ENCODE assay signal across 8 mouse cellular contexts in the genomic region with DNA sequence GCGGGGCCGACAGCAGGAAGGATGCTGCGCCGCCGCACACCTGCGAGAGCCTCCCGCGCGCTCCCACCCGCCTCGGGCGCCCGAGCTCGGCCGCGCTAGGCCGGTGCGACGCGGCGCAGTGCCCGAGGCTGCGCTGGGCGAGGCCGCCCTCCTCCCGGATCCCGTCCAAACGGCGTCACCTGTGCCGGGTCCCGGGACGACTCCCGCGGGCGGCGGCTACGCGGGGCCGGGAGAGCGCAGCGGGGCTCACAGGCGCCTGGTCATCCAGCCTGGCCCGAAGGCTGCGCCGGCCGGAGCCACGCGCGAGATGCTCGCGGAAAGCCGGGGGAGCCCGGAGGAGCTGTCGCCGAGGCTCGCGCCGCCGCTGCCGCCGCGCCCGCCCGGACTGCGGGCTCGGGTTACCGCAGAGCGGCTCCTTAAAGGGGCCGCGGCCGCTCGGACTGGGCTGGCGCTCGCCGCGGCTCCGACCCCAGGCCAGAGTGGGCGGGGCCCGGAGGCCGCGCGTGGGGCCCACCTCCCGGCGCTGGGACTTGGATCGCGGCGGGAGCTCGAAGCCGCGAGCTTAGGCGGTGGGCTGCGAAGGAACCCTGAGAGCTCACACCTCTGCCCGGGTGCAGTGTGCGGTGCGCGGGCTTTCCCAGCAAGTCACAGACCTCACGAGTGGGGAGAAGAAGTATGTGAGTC. TPM values are rescaled to one million over a fixed set of nuclear protein-coding genes. Genes with fewer than 3 reads are reported as not detected.
DNase-seq lines count a peak whose midpoint lies in the region; ATAC-seq and TF ChIP-seq lines count a peak whose summit lies in the region.

No protein-coding gene starts in this region.

- TF ChIP-seq POLR2A in embryonic fibroblast, embryonic 13.5 days (IDR thresholded peaks at IDR 0.05; ENCODE audit: low read depth, low read length): no peak

- peak overlapping the region; percentile 49 for H3K4me3 ChIP-seq in embryonic fibroblast, embryonic 13.5 days (ENCODE audit: insufficient read depth, low read length)
- H3K4me3 ChIP-seq in heart, embryonic 14.5 days (ENCODE audit: control insufficient read depth in 1 of 2, insufficient read depth in 1 of 2, low read depth in 1 of 2, low read length in 2 of 2): peak overlapping the region; percentile 72 to 76
- H3K4me3 ChIP-seq in lung, postnatal 0 days (ENCODE audit: low read depth, low read length): peak overlapping the region; percentile 58

- DNase-seq in ES-CJ7 (ENCODE audit: low read depth, low spot score): peak; percentile 6
- DNase-seq in adrenal gland, postnatal 25 days: peak; percentile 68
- DNase-seq in kidney, postnatal 36 days: peak; percentile 37 to 74
- peak; percentile 67 for DNase-seq in lung, postnatal 0 days (ENCODE audit: low spot score)
- DNase-seq in ovary, adult 18-20 months (ENCODE audit: low spot score): peak; percentile 40
- DNase-seq in thymus, postnatal 25 days: peak; percentile 50

- no peak overlapping the region for H3K27ac ChIP-seq in embryonic fibroblast, embryonic 13.5 days (ENCODE audit: insufficient read depth, low read length)
- no peak overlapping the region for H3K27ac ChIP-seq in heart, embryonic 14.5 days (replicated peaks in 1 of 2; ENCODE audit: control insufficient read depth in 1 of 2, insufficient read depth in 1 of 2, low read depth in 2 of 2, low read length in 2 of 2)
- 0 out of 2 replicates have a peak overlapping the region, but pooled peaks have one; percentile 14 for H3K27ac ChIP-seq in lung, postnatal 0 days (ENCODE audit: low read length)

- ATAC-seq in heart, embryonic 14.5 days (ENCODE audit: insufficient number of reproducible peaks, insufficient read depth, low FRiP score, low read depth): peak; percentile 83
- peak; percentile 91 for ATAC-seq in lung, postnatal 0 days

- H3K36me3 ChIP-seq in heart, embryonic 14.5 days (ENCODE audit: control insufficient read depth, insufficient read depth, low read length): no peaks in the 10 kb centered on the region
- no peaks in the 10 kb centered on the region for H3K36me3 ChIP-seq in lung, postnatal 0 days (ENCODE audit: insufficient read depth, low read length)

- H3K9ac ChIP-seq in heart, embryonic 14.5 days (ENCODE audit: low read length): peak overlapping the region; percentile 73
- H3K9ac ChIP-seq in lung, postnatal 0 days (replicated peaks; ENCODE audit: low read depth): 0 out of 2 replicates have a peak overlapping the region, but pooled peaks have one; percentile 3

- peak overlapping the region; percentile 99 for H3K4me2 ChIP-seq in heart, embryonic 14.5 days (ENCODE audit: low read length)
- peak overlapping the region; percentile 97 for H3K4me2 ChIP-seq in lung, postnatal 0 days (replicated peaks; ENCODE audit: low read depth, low read length)

- H3K27me3 ChIP-seq in heart, embryonic 14.5 days (ENCODE audit: control insufficient read depth, insufficient read depth, low read length): peaks cover 42% of the 10 kb centered on the region
- peaks cover 31% of the 10 kb centered on the region for H3K27me3 ChIP-seq in lung, postnatal 0 days (replicated peaks; ENCODE audit: insufficient read depth, low read length)

- no peak for TF ChIP-seq EP300 in lung, postnatal 0 days (IDR thresholded peaks at IDR 0.05)

- TF ChIP-seq CTCF in embryonic fibroblast, embryonic 13.5 days (IDR thresholded peaks at IDR 0.05; ENCODE audit: borderline replicate concordance, insufficient read depth, low read length): no peak
- no peak for TF ChIP-seq CTCF in lung, postnatal 0 days (IDR thresholded peaks at IDR 0.05)

- no peaks in the 10 kb centered on the region for H3K4me1 ChIP-seq in embryonic fibroblast, embryonic 13.5 days (ENCODE audit: control insufficient read depth, insufficient read depth, low read length)
- H3K4me1 ChIP-seq in heart, embryonic 14.5 days (ENCODE audit: control insufficient read depth in 2 of 2, insufficient read depth in 2 of 2, low read length in 2 of 2): peaks cover 4 to 13% of the 10 kb centered on the region in 2 experiments; a peak in 3 of 4 replicates
- H3K4me1 ChIP-seq in lung, postnatal 0 days (ENCODE audit: insufficient read depth, low read depth, low read length): peaks cover 3% of the 10 kb centered on the region; the same call in 1 of the 2 replicates

- H3K9me3 ChIP-seq in heart, embryonic 14.5 days (ENCODE audit: control insufficient read depth, low read length): no peaks in the 10 kb centered on the region
- no peaks in the 10 kb centered on the region for H3K9me3 ChIP-seq in lung, postnatal 0 days (ENCODE audit: low read length)

- under 1% methylated on average over 88 of the region's 97 CpGs for WGBS in heart, embryonic 14.5 days
- WGBS in lung, postnatal 0 days: 4% methylated on average over 42 of the region's 97 CpGs

RNA-seq across cellular contexts. Expression of a gene that starts 20.2 kb away (rescaled TPM):
- total RNA-seq in adrenal gland, postnatal 25 days (2021): 30.2 and 34.0 TPM in 2 replicates
- 0.27 and 1.1 TPM in 2 replicates for polyA plus RNA-seq in embryonic fibroblast, embryonic 13.5 days (2011; ENCODE audit: insufficient read length, low read depth, missing spikeins)
- polyA plus RNA-seq in heart, embryonic 14.5 days (2014; fragmentation: Nextera tagmentation; extraction: Ambion mirVana): 1.3 and 1.5 TPM in 2 replicates
- 1.5 and 2.1 TPM in 2 replicates for polyA plus RNA-seq in lung, postnatal 0 days (2015; fragmentation: Nextera tagmentation; extraction: Ambion mirVana)

RNA-seq across cellular contexts. Expression of a gene that starts 28.9 kb away (rescaled TPM):
- 41.7 and 55.2 TPM in 2 replicates for total RNA-seq in adrenal gland, postnatal 25 days (2021)
- polyA plus RNA-seq in embryonic fibroblast, embryonic 13.5 days (2011; ENCODE audit: insufficient read length, low read depth, missing spikeins): 34.8 and 49.0 TPM in 2 replicates
- polyA plus RNA-seq in heart, embryonic 14.5 days (2014; fragmentation: Nextera tagmentation; extraction: Ambion mirVana): 41.9 and 43.7 TPM in 2 replicates
- polyA plus RNA-seq in lung, postnatal 0 days (2015; fragmentation: Nextera tagmentation; extraction: Ambion mirVana): 33.4 and 36.6 TPM in 2 replicates

Comparison
In these comparisons a context has a peak if more than half of its experiments do, and no peak if none do; other contexts are left out.
1. DNase-seq: peak in every context shown above with its lines; median percentile 68 in adrenal gland, postnatal 25 days; 67 in lung, postnatal 0 days; 56 in kidney, postnatal 36 days; 50 in thymus, postnatal 25 days; 40 in ovary, adult 18-20 months; 6 in ES-CJ7.